Mouse (Mus musculus): ENCODE results near the gene Serhl. TPM values are rescaled to one million over a fixed set of nuclear protein-coding genes. Genes with fewer than 3 reads are reported as not detected.
"Not testable (repeated sequence)": the region's sequence is repeated elsewhere in the genome, so short reads cannot be mapped to it uniquely, and the experiment has no call there.

Gene Serhl
- polyA plus RNA-seq, 1 experiment: 91.7 TPM

DNA sequence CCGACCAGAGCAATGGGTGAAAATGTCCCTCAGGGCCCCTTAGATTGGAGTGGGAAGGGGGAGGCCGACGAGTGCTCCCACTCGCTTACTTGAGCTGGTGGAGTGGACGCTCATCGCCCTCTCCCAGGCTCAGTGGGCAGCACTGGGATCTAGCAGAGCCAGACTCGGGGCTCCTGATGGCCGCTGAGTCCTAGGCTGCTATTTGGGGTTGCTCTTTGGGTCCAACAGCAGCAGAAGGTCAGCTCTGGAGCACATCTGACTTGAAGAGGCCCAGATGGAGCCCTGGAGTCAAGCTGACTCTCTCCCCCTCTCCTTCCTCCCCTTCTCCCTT, 11.0 kb downstream of the Serhl start:
- peak overlapping the region; percentile 85 for H3K4me3 ChIP-seq (ENCODE audit: insufficient read depth, low read depth, low read length)
- no peaks in the 10 kb centered on the region for H3K4me1 ChIP-seq (ENCODE audit: control insufficient read depth, insufficient read depth, insufficient read length, low read length)
- peak overlapping the region; percentile 80 for H3K27ac ChIP-seq (replicated peaks; ENCODE audit: low read depth, low read length)

- Histone ChIP-seq H3K4me3 (ENCODE audit: insufficient read depth, low read depth, low read length) (no peak overlapping the region), H3K4me1 (ENCODE audit: control insufficient read depth, insufficient read depth, insufficient read length, low read length) (no peaks in the 10 kb centered on the region), H3K27ac (replicated peaks; ENCODE audit: low read depth, low read length) (no peak overlapping the region)
Observed at GRCm38 (mm10) chr15:83103111-83103510, 13.8 kb downstream of the Serhl start.

- H3K27ac ChIP-seq (replicated peaks; ENCODE audit: low read depth, low read length): no peak overlapping the region
- no peaks in the 10 kb centered on the region for H3K4me1 ChIP-seq (ENCODE audit: control insufficient read depth, insufficient read depth, insufficient read length, low read length)
- no peak overlapping the region for H3K4me3 ChIP-seq (ENCODE audit: insufficient read depth, low read depth, low read length)
Observed at GRCm38 (mm10) chr15:83106426-83106825, 17.1 kb downstream of the Serhl start.

- Histone ChIP-seq H3K27ac (replicated peaks; ENCODE audit: low read depth, low read length) (no peak overlapping the region), H3K4me3 (ENCODE audit: insufficient read depth, low read depth, low read length) (no peak overlapping the region), H3K4me1 (ENCODE audit: control insufficient read depth, insufficient read depth, insufficient read length, low read length) (no peaks in the 10 kb centered on the region)
Observed at GRCm38 (mm10) chr15:83107814-83108213, 18.5 kb downstream of the Serhl start.

DNA sequence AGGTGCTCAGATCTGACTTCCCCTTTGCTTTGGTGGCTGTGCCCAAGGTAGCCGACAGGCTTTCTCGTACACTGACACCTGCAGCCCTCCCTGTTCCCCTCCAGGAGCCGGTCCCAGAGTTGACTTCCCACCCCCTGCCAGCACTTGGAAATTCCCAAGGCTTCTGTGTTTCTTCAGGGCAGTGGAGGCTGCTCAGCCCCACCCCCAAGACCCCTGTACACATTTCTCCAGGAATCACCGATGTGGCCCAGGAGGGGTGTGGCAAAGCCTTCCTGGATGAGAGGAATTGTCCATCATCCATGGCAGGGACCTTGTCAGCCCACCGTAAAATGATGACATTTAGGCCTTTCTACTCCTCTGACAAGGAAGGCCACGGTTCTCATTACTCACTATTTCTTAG, 22.0 kb downstream of the Serhl start:
- H3K4me1 ChIP-seq (ENCODE audit: control insufficient read depth, insufficient read depth, insufficient read length, low read length): peaks cover 2% of the 10 kb centered on the region; the same call in 1 of the 2 replicates
- no peak overlapping the region for H3K27ac ChIP-seq (replicated peaks; ENCODE audit: low read depth, low read length)
- H3K4me3 ChIP-seq (ENCODE audit: insufficient read depth, low read depth, low read length): no peak overlapping the region

DNA sequence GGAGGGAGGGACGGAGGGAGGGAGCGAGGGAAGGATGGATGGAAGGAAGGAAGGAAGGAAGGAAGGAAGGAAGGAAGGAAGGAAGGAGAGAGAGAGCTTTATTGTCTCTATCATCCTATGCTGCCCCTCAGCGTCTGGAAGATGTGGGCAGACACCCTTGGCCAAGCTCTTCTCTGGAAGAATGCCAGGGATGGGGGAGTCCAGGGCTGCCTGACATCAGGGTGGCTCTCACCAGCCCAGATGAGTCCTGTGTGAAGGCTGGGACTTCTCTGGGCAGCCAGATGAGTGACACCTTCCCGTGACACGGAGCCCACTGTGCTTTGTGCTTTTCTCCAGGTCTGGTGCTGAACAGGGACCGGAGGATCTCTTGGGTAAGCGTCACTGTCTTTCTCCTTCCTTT, 22.6 kb downstream of the Serhl start:
- no peak overlapping the region for H3K4me3 ChIP-seq (ENCODE audit: insufficient read depth, low read depth, low read length)
- no peak overlapping the region for H3K27ac ChIP-seq (replicated peaks; ENCODE audit: low read depth, low read length)
- peaks cover 2% of the 10 kb centered on the region; the same call in 1 of the 2 replicates for H3K4me1 ChIP-seq (ENCODE audit: control insufficient read depth, insufficient read depth, insufficient read length, low read length)

DNA sequence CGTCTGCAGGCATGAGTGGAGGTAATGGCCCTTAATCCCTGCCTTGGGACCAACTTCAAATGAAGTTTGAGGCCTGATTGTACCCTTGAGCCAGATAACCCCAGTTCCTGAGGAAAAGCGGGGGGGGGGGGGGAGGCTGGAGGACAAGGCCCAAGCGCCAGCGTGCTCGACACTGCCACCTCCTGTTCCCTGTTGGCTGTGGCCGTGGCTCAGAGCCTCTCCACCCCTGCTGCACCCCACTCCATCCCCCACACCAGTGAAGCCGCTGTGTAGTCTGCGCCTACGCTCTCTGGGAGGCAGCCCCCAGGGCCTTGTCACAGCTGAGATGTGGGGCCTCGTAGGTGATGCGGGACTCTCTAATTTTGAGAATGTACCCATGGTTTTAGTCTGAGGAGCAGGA, 23.6 kb downstream of the Serhl start:
- Histone ChIP-seq H3K4me1 (ENCODE audit: control insufficient read depth, insufficient read depth, insufficient read length, low read length) (peaks cover 2% of the 10 kb centered on the region; the same call in 1 of the 2 replicates), H3K4me3 (ENCODE audit: insufficient read depth, low read depth, low read length) (no peak overlapping the region), H3K27ac (replicated peaks; ENCODE audit: low read depth, low read length) (no peak overlapping the region)

GRCm38 (mm10) chr15:83114106-83114505, 24.8 kb downstream of the Serhl start:
- peaks cover 2% of the 10 kb centered on the region; the same call in 1 of the 2 replicates for H3K4me1 ChIP-seq (ENCODE audit: control insufficient read depth, insufficient read depth, insufficient read length, low read length)
- H3K4me3 ChIP-seq (ENCODE audit: insufficient read depth, low read depth, low read length): no peak overlapping the region
- no peak overlapping the region for H3K27ac ChIP-seq (replicated peaks; ENCODE audit: low read depth, low read length)

GRCm38 (mm10) chr15:83115071-83115470, 25.8 kb downstream of the Serhl start:
- peaks cover 2% of the 10 kb centered on the region; the same call in 1 of the 2 replicates for H3K4me1 ChIP-seq (ENCODE audit: control insufficient read depth, insufficient read depth, insufficient read length, low read length)

GRCm38 (mm10) chr15:83118360-83118759, 29.1 kb downstream of the Serhl start:
- no peaks in the 10 kb centered on the region for H3K4me1 ChIP-seq (ENCODE audit: control insufficient read depth, insufficient read depth, insufficient read length, low read length)

More at GRCm38 (mm10) chr15:83115071-83115470, 25.8 kb downstream of the Serhl start:
- H3K27ac ChIP-seq (replicated peaks; ENCODE audit: low read depth, low read length): no peak overlapping the region
- no peak overlapping the region for H3K4me3 ChIP-seq (ENCODE audit: insufficient read depth, low read depth, low read length)

DNA sequence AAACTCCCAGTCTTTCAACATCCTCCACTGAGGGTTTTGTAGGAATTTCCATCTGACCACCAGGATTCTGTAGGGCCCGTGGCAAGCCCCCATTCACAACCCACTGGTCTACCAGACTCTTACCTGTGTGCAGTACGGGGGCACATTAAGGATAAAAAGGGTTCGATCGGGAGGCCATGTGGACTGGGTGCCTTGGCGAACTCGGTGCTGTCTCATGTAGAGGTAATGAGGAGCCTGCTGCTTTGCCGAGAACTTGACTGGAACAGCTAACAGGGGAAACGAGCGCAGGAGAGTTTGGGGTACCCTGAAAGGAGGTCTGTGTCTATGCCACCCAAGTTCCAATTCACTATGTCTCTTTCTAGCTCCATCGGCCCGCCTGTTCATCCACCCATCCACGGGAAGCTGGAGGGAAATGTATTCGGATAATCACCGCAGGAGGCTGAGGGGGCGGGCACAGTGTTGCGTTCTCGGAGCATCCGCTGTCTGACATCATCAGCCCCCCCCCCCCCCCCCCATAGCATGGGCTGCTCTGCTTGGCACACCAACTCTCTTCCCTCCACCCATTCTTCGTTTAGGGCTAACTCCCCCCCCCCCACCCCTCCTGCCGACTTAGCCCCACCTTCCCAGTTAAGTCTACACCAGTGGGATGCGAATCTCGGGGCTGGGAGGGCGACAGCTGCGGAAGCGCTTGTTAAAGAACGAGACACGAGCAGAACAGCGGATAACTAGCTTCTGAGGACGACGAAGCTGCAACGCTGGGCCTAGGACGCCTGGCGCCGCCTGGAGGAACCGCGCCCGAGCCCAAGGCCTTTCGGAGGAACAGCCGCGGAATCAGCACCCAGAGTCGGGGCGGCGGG, 32.6 kb downstream of the Serhl start:
- Histone ChIP-seq H3K27ac (replicated peaks; ENCODE audit: low read depth, low read length) (no peak overlapping the region), H3K4me3 (ENCODE audit: insufficient read depth, low read depth, low read length) (peak overlapping the region; percentile 92)

More at GRCm38 (mm10) chr15:83118360-83118759, 29.1 kb downstream of the Serhl start:
- Histone ChIP-seq H3K27ac (replicated peaks; ENCODE audit: low read depth, low read length) (no peak overlapping the region), H3K4me3 (ENCODE audit: insufficient read depth, low read depth, low read length) (no peak overlapping the region)

DNA sequence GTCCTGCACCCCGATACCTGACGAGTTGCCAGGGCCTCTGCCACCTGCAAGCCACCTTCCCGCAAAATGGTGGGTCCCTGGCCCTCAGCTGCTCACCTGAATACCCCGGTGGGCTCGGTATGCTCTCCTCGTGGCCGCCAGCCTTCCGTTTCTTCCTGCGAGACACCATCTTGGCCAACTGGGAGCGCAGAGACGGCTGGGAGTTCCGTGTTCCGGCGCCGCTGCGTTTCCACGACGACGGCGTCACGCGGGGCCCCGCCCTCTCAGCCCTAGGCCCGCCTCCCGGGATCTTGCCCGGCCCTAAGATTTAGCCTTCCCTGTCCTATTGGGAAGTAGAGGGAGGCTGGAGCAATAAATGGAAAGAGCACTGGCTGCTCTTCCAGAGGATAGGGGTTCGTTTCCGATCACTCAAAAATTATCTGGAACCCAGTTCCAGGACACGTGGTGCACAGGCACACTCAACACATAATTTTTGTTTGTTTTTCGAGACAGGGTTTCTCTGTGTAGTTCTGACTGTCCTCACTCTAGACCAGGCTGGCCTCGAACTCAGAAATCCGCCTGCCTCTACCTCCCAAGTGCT, 33.4 kb downstream of the Serhl start, which contains the start of gene Rrp7a:
Gene Rrp7a, minus strand, starts transcription at position 236 of the 580 bp plus-strand sequence.
- Histone ChIP-seq H3K27ac (replicated peaks; ENCODE audit: low read depth, low read length) (no peak within 1 kb of the TSS), H3K4me1 (ENCODE audit: control insufficient read depth, insufficient read depth, insufficient read length, low read length) (no peaks in the 10 kb centered on the region), H3K4me3 (ENCODE audit: insufficient read depth, low read depth, low read length) (peak within 1 kb of the TSS; percentile 92)

More for the DNA sequence above, 32.6 kb downstream of the Serhl start:
- no peaks in the 10 kb centered on the region for H3K4me1 ChIP-seq (ENCODE audit: control insufficient read depth, insufficient read depth, insufficient read length, low read length)

DNA sequence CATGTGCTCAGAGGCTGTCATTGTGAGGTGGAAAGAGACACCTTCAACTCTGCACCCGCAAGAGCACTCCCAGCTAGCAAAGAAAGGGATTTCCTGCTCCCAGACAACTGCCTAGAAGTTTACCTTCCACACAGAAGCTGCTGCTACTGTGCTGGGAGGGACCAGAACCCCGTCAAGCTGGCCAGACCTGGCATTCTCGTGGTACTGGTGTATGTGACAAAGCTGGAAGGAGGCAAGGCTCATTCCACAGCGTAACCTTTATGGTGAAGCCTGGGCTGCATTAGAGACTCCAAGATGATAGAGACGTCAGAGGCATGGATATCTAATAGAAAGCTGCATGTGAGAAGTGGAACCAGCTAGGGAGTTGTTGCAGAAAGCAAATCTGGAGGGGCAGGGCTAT, 35.3 kb downstream of the Serhl start:
- Histone ChIP-seq H3K4me3 (ENCODE audit: insufficient read depth, low read depth, low read length) (no peak overlapping the region), H3K27ac (replicated peaks; ENCODE audit: low read depth, low read length) (no peak overlapping the region), H3K4me1 (ENCODE audit: control insufficient read depth, insufficient read depth, insufficient read length, low read length) (no peaks in the 10 kb centered on the region)

- no peaks in the 10 kb centered on the region for H3K4me1 ChIP-seq (ENCODE audit: control insufficient read depth, insufficient read depth, insufficient read length, low read length)
- H3K4me3 ChIP-seq (ENCODE audit: insufficient read depth, low read depth, low read length): no peak overlapping the region
- H3K27ac ChIP-seq (replicated peaks; ENCODE audit: low read depth, low read length): no peak overlapping the region
Observed at GRCm38 (mm10) chr15:83126582-83126981, 37.3 kb downstream of the Serhl start.

GRCm38 (mm10) chr15:83127037-83127436, 37.7 kb downstream of the Serhl start:
- not testable (repeated sequence) for H3K4me1 ChIP-seq (ENCODE audit: control insufficient read depth, insufficient read depth, insufficient read length, low read length); H3K4me3 ChIP-seq (ENCODE audit: insufficient read depth, low read depth, low read length); H3K27ac ChIP-seq (replicated peaks; ENCODE audit: low read depth, low read length)
